Mouse (Mus musculus): ENCODE results near the gene Manbal.

DNA sequence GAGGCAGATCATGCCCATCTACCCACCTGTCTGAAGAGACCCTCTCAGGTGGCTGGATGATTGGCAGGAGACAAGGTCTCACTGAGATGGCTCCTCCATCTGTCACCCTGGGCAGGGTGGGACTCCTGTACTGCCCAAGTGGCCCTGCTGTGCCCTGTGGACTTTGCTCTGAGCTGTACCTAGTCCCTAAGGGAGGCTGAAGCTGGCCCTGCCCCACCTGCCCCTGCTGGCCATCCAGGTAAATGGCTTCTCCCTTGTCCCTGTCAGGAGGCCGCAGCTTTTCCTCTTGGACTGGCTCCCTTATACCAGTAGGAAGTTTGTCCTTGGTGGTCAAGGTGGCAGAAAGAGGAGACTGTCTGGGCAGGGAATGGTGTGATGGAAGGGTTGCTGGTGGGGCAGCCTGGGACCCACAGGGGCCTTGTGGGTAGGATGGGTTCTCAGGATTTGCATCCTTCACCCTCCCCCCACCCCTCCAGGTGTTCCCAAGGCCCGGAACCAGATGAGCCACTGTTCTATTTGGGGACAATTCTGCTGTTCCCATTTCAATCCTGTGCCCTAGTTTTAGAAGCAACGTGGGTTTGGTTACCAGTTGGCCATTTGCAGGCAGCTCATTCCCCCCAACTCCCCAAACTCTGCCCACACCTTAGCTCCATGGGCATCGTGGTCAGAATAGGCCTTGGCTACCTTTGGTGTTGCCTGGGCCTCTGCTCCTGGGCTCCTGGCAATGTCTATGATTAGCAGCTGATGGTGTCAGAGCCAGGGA, 63.5 kb downstream of the Manbal start:
- TF ChIP-seq CTCF (IDR thresholded peaks at IDR 0.05; ENCODE audit: borderline replicate concordance, insufficient read depth, low read length): no peak
- no peak for TF ChIP-seq POLR2A (IDR thresholded peaks at IDR 0.05; ENCODE audit: low read depth, low read length)
